Mouse (Mus musculus) ovary, postnatal 10 days (tissue): ENCODE results near the gene C1ra.
"Not testable (repeated sequence)": the region's sequence is repeated elsewhere in the genome, so short reads cannot be mapped to it uniquely, and the experiment has no call there.

Source experiments
- DNase-seq: peaks from one replicate; pipeline ENCODE4 v3.0.0; 2022; ENCODE audit warnings: low spot score

C1ra gene

GRCm38 (mm10) chr6:124545425-124545824 lies 33.2 kb downstream of the C1ra start:
- no peak for DNase-seq

DNA sequence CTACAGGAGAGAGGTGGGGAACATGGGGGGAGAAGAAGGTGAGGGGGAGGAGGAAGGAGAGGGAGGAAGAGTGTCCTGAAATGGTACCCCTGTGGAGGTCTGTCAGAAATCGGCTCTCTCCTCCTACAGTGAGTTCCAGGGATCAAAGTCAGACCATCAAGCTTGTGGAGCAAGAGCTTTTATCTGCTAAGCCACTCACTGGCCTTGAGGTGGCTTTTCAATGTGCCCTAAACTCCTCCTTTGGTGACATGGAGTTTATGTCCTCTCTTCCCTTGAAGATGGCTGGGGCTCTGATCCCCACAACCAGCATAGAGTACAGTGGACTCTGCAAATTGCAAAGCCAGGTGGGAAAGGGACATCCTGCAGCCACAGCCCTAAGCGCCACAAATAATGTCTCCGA lies 35.8 kb downstream of the C1ra start:
- not testable (repeated sequence) for DNase-seq

GRCm38 (mm10) chr6:124549023-124549550 lies 36.9 kb downstream of the C1ra start:
- DNase-seq, result no peak

DNA sequence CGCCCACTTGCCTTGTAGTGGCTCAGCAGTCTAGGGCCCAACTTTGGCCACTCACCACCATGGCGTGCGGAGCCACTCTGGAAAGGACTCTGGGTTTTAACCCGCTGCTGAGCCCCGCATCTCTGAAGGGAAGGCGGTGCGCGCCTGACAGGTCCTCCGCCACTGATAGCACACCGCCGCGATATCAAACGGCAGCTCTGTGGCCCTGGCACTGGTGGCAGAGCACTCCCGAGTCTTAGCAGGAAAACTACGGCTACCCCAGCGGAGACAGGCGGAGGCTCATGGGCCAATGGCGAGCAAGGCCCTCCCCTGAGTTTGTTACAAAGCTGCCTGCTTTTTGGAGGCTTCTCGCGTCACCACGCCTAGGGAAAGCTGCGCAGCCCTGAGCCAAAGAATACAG lies 40.6 kb downstream of the C1ra start:
- no peak for DNase-seq

DNA sequence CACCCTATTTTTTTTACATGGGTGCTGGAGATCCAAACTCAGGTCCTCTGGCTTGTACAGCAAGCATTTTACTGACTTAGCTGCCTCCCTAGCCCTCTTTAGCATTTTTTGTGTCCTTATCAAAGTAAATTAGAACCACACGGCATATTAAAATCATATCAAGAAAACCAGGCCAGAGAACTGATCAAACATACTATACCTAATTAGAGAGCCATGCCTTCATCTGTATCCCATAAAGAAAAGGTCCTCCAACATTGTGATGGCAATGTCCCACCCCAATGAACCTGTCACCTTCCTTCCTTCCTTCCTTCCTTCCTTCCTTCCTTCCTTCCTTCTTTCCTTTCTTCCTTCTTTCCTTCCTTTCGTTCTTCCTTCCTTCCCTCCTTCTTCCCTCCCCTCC lies 43.8 kb downstream of the C1ra start:
- not testable (repeated sequence) for DNase-seq

- DNase-seq, result not testable (repeated sequence)
These were observed 49.0 kb downstream of the C1ra start for GRCm38 (mm10) chr6:124561156-124561555.

GRCm38 (mm10) chr6:124561611-124562010 lies 49.4 kb downstream of the C1ra start:
- not testable (repeated sequence) for DNase-seq

DNA sequence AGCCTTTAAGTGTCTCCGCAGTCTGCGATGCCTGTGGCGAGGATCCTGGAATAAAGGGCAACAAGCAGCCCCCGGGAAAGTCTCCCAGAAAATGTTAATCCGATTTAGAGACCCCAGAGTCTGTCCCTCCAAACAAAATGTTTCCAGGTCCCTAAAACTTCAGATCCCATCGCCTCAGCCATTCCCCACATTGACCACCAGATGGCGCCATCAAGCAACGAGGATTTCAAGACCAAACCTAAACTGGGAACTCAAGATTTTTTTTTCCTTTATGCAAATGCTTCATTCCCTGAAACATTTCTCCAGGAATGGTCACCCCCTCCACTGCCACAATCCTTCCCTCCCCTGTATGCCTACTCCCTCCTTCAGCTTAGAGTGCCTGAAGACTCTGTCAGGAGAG lies 57.8 kb downstream of the C1ra start, which contains the start of gene C1rb:
Gene C1rb (plus strand): TSS at position 269 of the 400 bp plus-strand sequence.
- peak; percentile 59 for DNase-seq
